Mouse (Mus musculus): ENCODE measurements at regions not wholly inside any gene's neighbourhood (a gene's known extent, or its start where the extent isn't known, plus 50 kb on each side); places are given as distances from the start of the nearest gene placed in this dataset.
"Not testable (repeated sequence)": the region's sequence is repeated elsewhere in the genome, so short reads cannot be mapped to it uniquely, and the experiment has no call there.

DNA sequence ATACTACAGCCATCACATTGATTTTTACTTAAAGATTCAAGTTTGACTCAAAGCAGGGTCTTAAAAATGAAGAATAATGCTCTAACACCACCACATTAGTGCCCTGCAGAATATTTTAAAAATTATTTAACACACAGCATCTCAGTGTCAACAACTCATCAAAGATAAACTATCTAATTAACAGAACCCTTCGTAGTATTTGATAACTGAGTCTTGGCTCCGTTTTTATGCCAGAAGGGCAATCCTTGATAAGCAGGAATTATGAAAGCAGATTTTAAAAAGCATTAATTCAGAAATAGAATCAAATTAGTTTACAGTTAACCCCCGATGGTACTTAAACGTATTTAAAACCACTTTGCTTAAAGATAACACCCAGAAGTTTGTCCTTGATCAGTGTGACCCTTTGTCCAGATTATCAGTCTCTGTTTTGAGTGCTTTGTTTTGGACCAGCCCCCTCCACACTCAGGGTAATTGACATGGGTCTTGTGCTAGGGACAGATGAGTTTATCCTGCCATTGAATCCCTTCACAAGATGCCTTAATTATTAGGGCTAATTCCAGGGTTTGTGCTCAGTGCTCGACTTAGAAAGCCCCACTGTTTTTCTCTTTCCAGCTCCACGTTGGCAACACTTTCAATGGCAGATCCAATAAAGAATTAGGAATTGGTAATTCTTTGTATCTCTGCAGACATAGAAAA, 69.4 kb upstream of the Dph6 start:
- DNase-seq, result no peak
- TF ChIP-seq CTCF (IDR thresholded peaks at IDR 0.05; ENCODE audit: borderline replicate concordance, control insufficient read depth, extremely low read depth, insufficient read depth, low read length, poor library complexity) (no peak), POLR2A (IDR thresholded peaks at IDR 0.05; ENCODE audit: control insufficient read depth, extremely low read depth, insufficient read depth, low read length, poor library complexity) (no peak)
- no peak overlapping the region for H3K4me3 ChIP-seq (ENCODE audit: control insufficient read depth, insufficient read depth, low read length)
- WGBS, result 84% methylated on average over 6 of the region's 6 CpGs
- H3K4me1 ChIP-seq (replicated peaks; ENCODE audit: control insufficient read depth, insufficient read depth, low read length), result no peaks in the 10 kb centered on the region
- H3K36me3 ChIP-seq (ENCODE audit: control insufficient read depth, insufficient read depth, low read length), result no peaks in the 10 kb centered on the region
- H3K27ac ChIP-seq (ENCODE audit: control insufficient read depth, insufficient read depth, low read length), result no peak overlapping the region
- no peaks in the 10 kb centered on the region for H3K27me3 ChIP-seq (ENCODE audit: control insufficient read depth, insufficient read depth, low read length)

DNA sequence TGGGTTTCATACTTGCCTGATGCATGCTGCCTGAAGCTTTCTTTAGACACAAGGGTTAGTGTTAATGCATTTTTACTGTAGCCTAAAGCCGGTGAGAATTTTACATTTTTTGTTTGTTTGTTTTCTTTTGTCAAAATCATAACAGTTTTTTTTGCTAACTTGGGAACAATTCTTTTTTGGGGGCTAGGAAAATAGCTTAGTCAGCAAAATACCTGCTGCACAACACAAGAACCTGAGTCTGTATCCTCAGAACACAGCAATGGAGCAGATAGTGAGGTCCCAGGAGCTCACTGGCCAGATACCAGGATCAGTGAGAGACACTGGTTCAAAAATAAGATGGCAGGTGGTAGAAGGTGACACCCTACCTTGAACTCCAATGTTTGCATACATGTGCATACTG, 72.4 kb upstream of the Dph6 start:
- H3K4me3 ChIP-seq (ENCODE audit: control insufficient read depth, insufficient read depth, low read length), result no peak overlapping the region
- H3K27me3 ChIP-seq (ENCODE audit: control insufficient read depth, insufficient read depth, low read length), result no peaks in the 10 kb centered on the region
- WGBS, result 96% methylated on average over 1 of the region's 1 CpGs
- TF ChIP-seq CTCF (IDR thresholded peaks at IDR 0.05; ENCODE audit: borderline replicate concordance, control insufficient read depth, extremely low read depth, insufficient read depth, low read length, poor library complexity) (no peak), POLR2A (IDR thresholded peaks at IDR 0.05; ENCODE audit: control insufficient read depth, extremely low read depth, insufficient read depth, low read length, poor library complexity) (no peak)
- H3K4me1 ChIP-seq (replicated peaks; ENCODE audit: control insufficient read depth, insufficient read depth, low read length), result no peaks in the 10 kb centered on the region
- no peaks in the 10 kb centered on the region for H3K36me3 ChIP-seq (ENCODE audit: control insufficient read depth, insufficient read depth, low read length)
- DNase-seq, result no peak
- no peak overlapping the region for H3K27ac ChIP-seq (ENCODE audit: control insufficient read depth, insufficient read depth, low read length)

DNA sequence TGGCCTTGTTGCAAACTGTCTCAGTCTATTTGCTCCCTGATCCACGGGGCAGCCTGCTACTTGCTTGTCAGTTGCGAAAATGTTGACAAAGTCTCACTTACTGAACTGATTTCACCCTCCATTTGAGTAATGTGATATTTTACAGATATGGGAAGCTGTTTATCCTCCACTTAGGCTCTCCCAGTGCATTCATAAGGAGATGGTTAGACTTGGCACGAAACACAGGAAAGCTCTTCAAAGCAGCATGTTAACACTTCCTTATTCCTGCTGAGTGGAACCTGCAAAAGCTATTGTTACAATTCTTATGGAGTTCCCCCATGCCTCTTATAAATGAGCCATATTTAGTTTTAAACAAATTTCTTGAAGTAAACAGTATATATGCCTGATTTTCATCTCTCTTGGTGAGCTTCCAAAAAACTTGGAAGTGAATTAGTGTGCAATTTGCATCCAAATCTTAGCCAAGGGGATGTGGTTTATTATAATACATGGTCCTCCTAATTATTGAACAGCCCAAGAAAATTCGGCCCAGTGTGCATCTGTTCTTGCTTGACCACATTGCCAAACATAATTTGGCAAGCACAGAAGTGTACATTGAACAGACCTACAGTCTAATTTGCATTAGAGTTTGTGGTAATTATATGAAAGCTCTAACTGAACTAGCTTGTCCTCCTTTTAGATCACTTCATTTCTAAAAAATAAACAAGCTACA, 80.3 kb upstream of the Dph6 start:
- H3K4me1 ChIP-seq (replicated peaks; ENCODE audit: control insufficient read depth, insufficient read depth, low read length), result no peaks in the 10 kb centered on the region
- H3K36me3 ChIP-seq (ENCODE audit: control insufficient read depth, insufficient read depth, low read length), result no peaks in the 10 kb centered on the region
- H3K27ac ChIP-seq (ENCODE audit: control insufficient read depth, insufficient read depth, low read length), result no peak overlapping the region
- H3K27me3 ChIP-seq (ENCODE audit: control insufficient read depth, insufficient read depth, low read length), result no peaks in the 10 kb centered on the region
- TF ChIP-seq POLR2A (IDR thresholded peaks at IDR 0.05; ENCODE audit: control insufficient read depth, extremely low read depth, insufficient read depth, low read length, poor library complexity), result no peak
- no peak for TF ChIP-seq CTCF (IDR thresholded peaks at IDR 0.05; ENCODE audit: borderline replicate concordance, control insufficient read depth, extremely low read depth, insufficient read depth, low read length, poor library complexity)
- no peak overlapping the region for H3K4me3 ChIP-seq (ENCODE audit: control insufficient read depth, insufficient read depth, low read length)
- 62% methylated on average over 4 of the region's 4 CpGs for WGBS
- no peak for DNase-seq

DNA sequence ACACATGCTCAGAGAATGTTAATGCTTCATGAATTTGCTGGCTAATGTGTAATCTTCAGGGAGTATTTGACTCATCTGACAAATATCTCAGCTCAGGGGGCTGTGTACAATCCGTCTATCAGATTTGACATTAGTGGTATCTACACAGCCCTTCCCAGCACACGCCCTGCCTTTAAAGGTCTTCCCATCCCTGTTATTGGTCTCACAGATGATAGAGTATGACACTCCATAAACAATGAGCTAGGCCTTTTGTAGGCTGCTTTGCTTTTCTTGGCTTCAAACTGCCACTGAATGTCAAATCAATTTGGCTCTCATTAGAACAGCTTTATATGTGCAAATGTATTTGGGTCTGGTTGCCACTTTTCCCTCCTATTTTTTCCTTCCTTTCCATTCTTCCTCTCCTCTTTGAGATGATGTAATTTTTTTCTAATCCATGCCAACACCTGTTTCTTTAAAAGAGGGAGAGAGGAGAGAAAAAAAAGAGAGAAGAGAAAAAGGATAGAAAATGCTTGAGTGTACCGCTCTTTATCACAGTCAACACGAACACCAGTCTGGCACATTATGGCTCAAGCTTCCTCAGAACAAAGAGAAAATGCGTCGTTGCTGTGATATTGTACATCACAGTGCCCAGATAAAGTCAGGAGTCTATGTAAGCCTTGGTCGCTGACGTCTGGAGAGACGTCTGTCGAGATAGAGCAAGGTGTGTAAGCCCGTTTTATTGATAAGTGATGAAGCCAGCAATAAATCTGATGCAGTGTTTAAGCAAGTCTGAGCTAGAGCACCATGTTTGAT, 84.9 kb upstream of the Dph6 start:
- Histone ChIP-seq H3K4me3 (ENCODE audit: control insufficient read depth, insufficient read depth, low read length) (no peak overlapping the region), H3K4me1 (replicated peaks; ENCODE audit: control insufficient read depth, insufficient read depth, low read length) (no peaks in the 10 kb centered on the region), H3K36me3 (ENCODE audit: control insufficient read depth, insufficient read depth, low read length) (no peaks in the 10 kb centered on the region), H3K27me3 (ENCODE audit: control insufficient read depth, insufficient read depth, low read length) (no peaks in the 10 kb centered on the region), H3K27ac (ENCODE audit: control insufficient read depth, insufficient read depth, low read length) (no peak overlapping the region)
- 89% methylated on average over 11 of the region's 11 CpGs for WGBS
- TF ChIP-seq POLR2A (IDR thresholded peaks at IDR 0.05; ENCODE audit: control insufficient read depth, extremely low read depth, insufficient read depth, low read length, poor library complexity) (no peak), CTCF (IDR thresholded peaks at IDR 0.05; ENCODE audit: borderline replicate concordance, control insufficient read depth, extremely low read depth, insufficient read depth, low read length, poor library complexity) (no peak)
- no peak for DNase-seq

DNA sequence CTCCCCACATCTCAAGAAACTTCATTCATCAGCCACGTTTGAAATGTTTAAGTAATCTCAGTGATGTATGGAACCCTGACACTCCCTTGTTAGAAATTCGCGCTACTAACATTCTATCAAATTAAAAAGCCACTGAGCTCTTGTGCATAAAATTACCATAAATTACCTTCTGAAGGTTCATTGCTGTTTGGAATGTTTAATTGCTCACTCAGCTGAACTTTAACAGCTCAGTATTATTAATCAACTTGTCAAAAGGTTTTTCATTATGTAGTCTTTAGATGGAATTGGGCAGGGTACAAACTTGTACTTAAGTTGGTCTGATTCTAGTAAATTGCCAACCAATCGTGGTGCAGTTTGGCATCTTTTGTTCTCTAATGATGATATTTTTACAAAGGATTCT, 108.5 kb upstream of the Dph6 start:
- H3K36me3 ChIP-seq (ENCODE audit: control insufficient read depth, insufficient read depth, low read length), result no peaks in the 10 kb centered on the region
- WGBS, result 92% methylated on average over 4 of the region's 4 CpGs
- H3K27ac ChIP-seq (ENCODE audit: control insufficient read depth, insufficient read depth, low read length), result no peak overlapping the region
- no peak overlapping the region for H3K4me3 ChIP-seq (ENCODE audit: control insufficient read depth, insufficient read depth, low read length)
- TF ChIP-seq CTCF (IDR thresholded peaks at IDR 0.05; ENCODE audit: borderline replicate concordance, control insufficient read depth, extremely low read depth, insufficient read depth, low read length, poor library complexity) (no peak), POLR2A (IDR thresholded peaks at IDR 0.05; ENCODE audit: control insufficient read depth, extremely low read depth, insufficient read depth, low read length, poor library complexity) (no peak)
- H3K27me3 ChIP-seq (ENCODE audit: control insufficient read depth, insufficient read depth, low read length), result no peaks in the 10 kb centered on the region
- DNase-seq, result no peak
- no peaks in the 10 kb centered on the region for H3K4me1 ChIP-seq (replicated peaks; ENCODE audit: control insufficient read depth, insufficient read depth, low read length)

DNA sequence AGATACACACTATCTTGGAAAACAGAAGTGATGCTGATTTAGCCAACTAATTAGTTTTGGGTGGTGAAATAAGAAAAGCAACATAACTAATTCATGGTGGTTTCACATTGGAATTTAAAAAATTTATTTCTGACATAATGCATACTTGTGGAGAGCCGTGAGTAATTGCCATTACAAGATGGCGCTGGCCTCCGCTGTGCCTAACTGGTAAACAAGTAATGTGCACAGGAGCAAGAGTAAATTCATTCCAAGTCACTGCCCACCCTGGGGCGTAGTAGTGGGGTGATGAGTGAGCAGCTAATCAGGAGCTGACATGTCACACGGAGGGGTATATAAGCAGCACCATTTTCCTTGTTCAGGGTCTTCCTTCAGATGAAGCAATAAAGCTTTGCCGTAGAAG, 119.0 kb upstream of the Dph6 start:
- not testable (repeated sequence) for DNase-seq; H3K27ac ChIP-seq (ENCODE audit: control insufficient read depth, insufficient read depth, low read length); H3K36me3 ChIP-seq (ENCODE audit: control insufficient read depth, insufficient read depth, low read length); H3K4me3 ChIP-seq (ENCODE audit: control insufficient read depth, insufficient read depth, low read length); H3K4me1 ChIP-seq (replicated peaks; ENCODE audit: control insufficient read depth, insufficient read depth, low read length); H3K27me3 ChIP-seq (ENCODE audit: control insufficient read depth, insufficient read depth, low read length)
- 96% methylated on average over 6 of the region's 6 CpGs for WGBS

Data from thymus, adult 2 months (tissue).